Mouse (Mus musculus): ENCODE measurements at regions not wholly inside any gene's neighbourhood (a gene's known extent, or its start where the extent isn't known, plus 50 kb on each side); places are given as distances from the start of the nearest gene placed in this dataset.

- no peak for TF ChIP-seq CTCF (conservative IDR thresholded peaks at IDR 0.05)
- DNase-seq (ENCODE audit: low spot score in 2 of 2), result no peak
- Histone ChIP-seq H3K4me3 (no peak overlapping the region), H3K27ac (no peak overlapping the region)
Observed at GRCm38 (mm10) chr7:110706001-110706695, 61.9 kb upstream of the Ampd3 start.

- Histone ChIP-seq H3K4me3 (no peak overlapping the region), H3K27ac (no peak overlapping the region)
- no peak for DNase-seq (ENCODE audit: low spot score in 2 of 2)
- TF ChIP-seq CTCF (conservative IDR thresholded peaks at IDR 0.05), result no peak
Observed at GRCm38 (mm10) chr7:110706696-110707087, 61.3 kb upstream of the Ampd3 start.

GRCm38 (mm10) chr7:110708116-110708515, 59.9 kb upstream of the Ampd3 start:
- Histone ChIP-seq H3K27ac (no peak overlapping the region), H3K4me3 (no peak overlapping the region)
- no peak for TF ChIP-seq CTCF (conservative IDR thresholded peaks at IDR 0.05)
- no peak for DNase-seq (ENCODE audit: low spot score in 2 of 2)

- H3K27ac ChIP-seq, result no peak overlapping the region
- H3K4me3 ChIP-seq, result no peak overlapping the region
- TF ChIP-seq CTCF (conservative IDR thresholded peaks at IDR 0.05), result no peak
- no peak for DNase-seq (ENCODE audit: low spot score in 2 of 2)
Observed at GRCm38 (mm10) chr7:110708781-110709180, 59.2 kb upstream of the Ampd3 start.

DNA sequence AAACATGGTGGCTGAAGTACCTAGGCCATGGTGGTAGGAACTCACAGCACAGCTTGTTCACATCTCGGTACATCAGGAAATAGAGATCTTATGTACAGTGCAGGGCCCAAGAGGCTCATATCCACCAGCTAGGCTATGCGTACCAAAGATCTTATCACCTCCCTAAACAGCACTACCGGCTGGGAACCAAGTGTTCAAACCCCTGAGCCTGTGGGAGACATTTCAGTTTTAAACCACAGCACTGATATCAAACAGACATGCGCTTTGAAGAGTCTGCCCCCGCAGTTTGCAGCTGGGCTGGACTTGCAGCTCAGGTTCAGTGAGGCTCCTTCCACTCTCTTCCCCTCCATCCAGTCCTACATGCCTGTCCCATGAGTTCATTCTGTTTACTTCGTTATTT, 58.4 kb upstream of the Ampd3 start:
- no peak for TF ChIP-seq CTCF (conservative IDR thresholded peaks at IDR 0.05)
- DNase-seq (ENCODE audit: low spot score in 2 of 2), result no peak
- H3K4me3 ChIP-seq, result no peak overlapping the region

DNA sequence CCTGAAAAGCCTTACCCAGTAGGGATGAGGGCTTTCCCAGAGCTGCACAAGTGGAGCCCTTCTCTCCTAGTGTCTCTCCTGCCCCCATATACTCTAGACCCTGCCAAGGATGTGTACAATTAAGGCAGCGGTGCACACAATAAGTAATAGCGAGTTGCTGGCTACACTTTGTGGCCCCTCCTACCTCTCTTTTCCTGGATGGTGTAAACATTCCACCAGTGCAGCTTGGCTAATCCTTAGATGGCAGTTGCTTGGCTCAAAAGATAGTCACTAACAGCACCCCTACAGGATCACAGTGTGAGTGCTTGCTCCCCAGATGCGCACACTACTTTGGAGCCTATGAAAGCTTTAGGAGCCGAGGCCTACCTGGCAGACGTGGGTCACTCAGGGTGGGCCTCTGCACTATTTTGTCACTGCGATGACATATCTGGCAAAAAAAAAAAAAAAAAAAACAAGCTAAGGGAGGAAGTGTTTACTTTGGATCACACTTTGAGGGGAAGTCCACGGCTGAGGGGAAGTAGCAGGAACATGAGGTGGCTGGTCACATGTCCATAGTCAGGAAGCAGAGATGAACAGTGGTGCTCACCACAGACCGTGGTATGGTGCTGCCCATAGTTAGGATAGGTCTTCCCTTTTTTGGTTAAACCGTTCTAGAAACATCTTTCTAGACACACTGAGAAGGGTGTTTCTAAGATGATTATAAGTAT, 57.6 kb upstream of the Ampd3 start:
- TF ChIP-seq CTCF (conservative IDR thresholded peaks at IDR 0.05), result no peak
- no peak overlapping the region for H3K4me3 ChIP-seq
- no peak overlapping the region for H3K27ac ChIP-seq
- DNase-seq (ENCODE audit: low spot score in 2 of 2), result no peak

More for the DNA sequence above, 58.4 kb upstream of the Ampd3 start:
- no peak overlapping the region for H3K27ac ChIP-seq

- no peak for DNase-seq (ENCODE audit: low spot score in 2 of 2)
- no peak overlapping the region for H3K4me3 ChIP-seq
- H3K27ac ChIP-seq, result no peak overlapping the region
- no peak for TF ChIP-seq CTCF (conservative IDR thresholded peaks at IDR 0.05)
Observed at GRCm38 (mm10) chr7:110713661-110714060, 54.3 kb upstream of the Ampd3 start.

DNA sequence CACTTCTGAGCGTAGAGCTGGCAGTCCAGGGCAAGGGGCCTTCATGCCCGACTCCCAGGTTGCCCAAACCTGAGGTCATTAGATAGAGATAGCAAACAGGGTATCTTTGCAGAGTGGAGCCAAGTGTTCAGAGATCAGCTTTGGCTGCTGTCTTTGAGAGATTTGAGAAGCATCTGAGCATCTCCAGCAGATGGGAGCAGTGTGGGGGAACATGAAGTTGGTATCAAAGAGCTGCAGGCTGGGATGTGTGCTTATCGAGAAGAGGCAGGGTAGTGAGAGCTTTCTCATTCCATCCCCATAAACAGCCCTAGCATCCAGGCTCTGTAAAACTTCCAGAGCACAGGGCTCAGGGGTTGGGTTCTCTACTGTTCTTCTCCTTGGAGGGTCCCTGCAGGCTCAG, 52.9 kb upstream of the Ampd3 start:
- no peak for TF ChIP-seq CTCF (conservative IDR thresholded peaks at IDR 0.05)
- DNase-seq (ENCODE audit: low spot score in 2 of 2), result no peak
- Histone ChIP-seq H3K4me3 (no peak overlapping the region), H3K27ac (peak overlapping the region; percentile 84)

- H3K27ac ChIP-seq, result peak overlapping the region; percentile 84
- H3K4me3 ChIP-seq, result no peak overlapping the region
- no peak for TF ChIP-seq CTCF (conservative IDR thresholded peaks at IDR 0.05)
- DNase-seq (ENCODE audit: low spot score in 2 of 2), result peak; percentile 25 to 28
Observed at GRCm38 (mm10) chr7:110715545-110715944, 52.5 kb upstream of the Ampd3 start.

- TF ChIP-seq CTCF (conservative IDR thresholded peaks at IDR 0.05), result no peak
- Histone ChIP-seq H3K27ac (no peak overlapping the region), H3K4me3 (no peak overlapping the region)
- DNase-seq (ENCODE audit: low spot score in 2 of 2), result no peak
Observed at GRCm38 (mm10) chr7:110717104-110717503, 50.9 kb upstream of the Ampd3 start.
